Mouse (Mus musculus) olfactory bulb, adult 2 months (tissue): ENCODE results near the gene Gabbr2. TPM values are rescaled to one million over a fixed set of nuclear protein-coding genes. Genes with fewer than 3 reads are reported as not detected.

Source experiments
- H3K27ac ChIP-seq: fragments of 200-500 bp; 2 replicates; pipeline ENCODE4 v1.5.1; 2012; ENCODE audit warnings: low read depth, low read length; ENCODE audit not compliant: insufficient read depth
- H3K4me1 ChIP-seq: fragments of 200-500 bp; 2 replicates; pipeline ENCODE4 v1.6.1; 2012; ENCODE audit warnings: low read length; ENCODE audit not compliant: control insufficient read depth, insufficient read depth
- H3K4me3 ChIP-seq: fragments of 200-500 bp; 2 replicates; pipeline ENCODE4 v1.5.1; 2012; ENCODE audit warnings: mild to moderate bottlenecking, low read depth, low read length, moderate library complexity; ENCODE audit not compliant: insufficient read depth
- CTCF ChIP-seq: fragments of 200-500 bp; IDR thresholded peaks from 2 replicates; pipeline ENCODE4 v1.5.1; 2012; ENCODE audit warnings: low read depth, mild to moderate bottlenecking, low read length, moderate library complexity; ENCODE audit not compliant: insufficient read depth
- POLR2A ChIP-seq: fragments of 200-500 bp; IDR thresholded peaks from 2 replicates; pipeline ENCODE4 v1.6.1; 2012; ENCODE audit warnings: mild to moderate bottlenecking, low read depth, low read length, moderate library complexity; ENCODE audit not compliant: insufficient read depth
- WGBS: fragments of 180-500 bp; shearing (Covaris S2); methylation state at CpG from one replicate; pipeline ENCODE4 v1.1.7; 2018; 5-methylcytosine and 5-hydroxymethylcytosine counted together
- polyA plus RNA-seq: library from polyadenylated mRNA; stranded (reverse); fragments of >200 nt; gene quantifications from 2 replicates; pipeline ENCODE4 v1.2.4, GENCODE M21; 2012; ENCODE audit warnings: low replicate concordance; ENCODE audit not compliant: missing spikeins, insufficient read depth, insufficient read length

Gabbr2 gene
- polyA plus RNA-seq, 1 experiment = not detected

GRCm38 (mm10) chr4:46811165-46811564, 180.5 kb downstream of the Gabbr2 start:
- TF ChIP-seq CTCF (no peak), POLR2A (no peak)
- no peak overlapping the region for H3K4me3 ChIP-seq
- 70% methylated on average over 5 of the region's 5 CpGs for WGBS
- no peak overlapping the region for H3K27ac ChIP-seq
- H3K4me1 ChIP-seq = peaks cover 26% of the 10 kb centered on the region

- Histone ChIP-seq H3K4me3 (no peak overlapping the region), H3K27ac (no peak overlapping the region), H3K4me1 (peaks cover 18% of the 10 kb centered on the region)
- WGBS = 67% methylated on average over 1 of the region's 1 CpGs
- TF ChIP-seq POLR2A = no peak
- TF ChIP-seq CTCF = no peak
These were observed 184.8 kb downstream of the Gabbr2 start for GRCm38 (mm10) chr4:46806876-46807275.

- peaks cover 18% of the 10 kb centered on the region for H3K4me1 ChIP-seq
- no peak for TF ChIP-seq POLR2A
- no peak for TF ChIP-seq CTCF
- no peak overlapping the region for H3K4me3 ChIP-seq
- WGBS = 18% methylated on average over 3 of the region's 3 CpGs
- H3K27ac ChIP-seq = no peak overlapping the region
These were observed 185.8 kb downstream of the Gabbr2 start for GRCm38 (mm10) chr4:46805910-46806309.

GRCm38 (mm10) chr4:46802386-46802785, 189.3 kb downstream of the Gabbr2 start:
- 89% methylated on average over 7 of the region's 7 CpGs for WGBS
- no peak overlapping the region for H3K4me3 ChIP-seq
- no peak overlapping the region for H3K27ac ChIP-seq
- H3K4me1 ChIP-seq = peaks cover 13% of the 10 kb centered on the region
- no peak for TF ChIP-seq POLR2A
- no peak for TF ChIP-seq CTCF

- 60% methylated on average over 4 of the region's 4 CpGs for WGBS
- TF ChIP-seq CTCF (no peak), POLR2A (no peak)
- no peak overlapping the region for H3K27ac ChIP-seq
- H3K4me1 ChIP-seq = peaks cover 2% of the 10 kb centered on the region; the same call in 1 of the 2 replicates
- no peak overlapping the region for H3K4me3 ChIP-seq
These were observed 191.8 kb downstream of the Gabbr2 start for GRCm38 (mm10) chr4:46799904-46800303.

- no peak overlapping the region for H3K27ac ChIP-seq
- H3K4me3 ChIP-seq = no peak overlapping the region
- H3K4me1 ChIP-seq = peaks cover 3% of the 10 kb centered on the region
- 61% methylated on average over 7 of the region's 7 CpGs for WGBS
- no peak for TF ChIP-seq POLR2A
- TF ChIP-seq CTCF = no peak
These were observed 196.0 kb downstream of the Gabbr2 start for GRCm38 (mm10) chr4:46795707-46796106.

- WGBS = 53% methylated on average over 7 of the region's 7 CpGs
- Histone ChIP-seq H3K27ac (no peak overlapping the region), H3K4me1 (peaks cover 3% of the 10 kb centered on the region), H3K4me3 (no peak overlapping the region)
- TF ChIP-seq POLR2A (no peak), CTCF (no peak)
These were observed 197.1 kb downstream of the Gabbr2 start for GRCm38 (mm10) chr4:46794583-46794982.

- TF ChIP-seq POLR2A (no peak), CTCF (no peak)
- Histone ChIP-seq H3K27ac (no peak overlapping the region), H3K4me1 (peaks cover 3% of the 10 kb centered on the region), H3K4me3 (no peak overlapping the region)
- 74% methylated on average over 9 of the region's 9 CpGs for WGBS
These were observed 199.2 kb downstream of the Gabbr2 start for GRCm38 (mm10) chr4:46792280-46793026.

- TF ChIP-seq POLR2A (no peak), CTCF (no peak)
- Histone ChIP-seq H3K4me3 (no peak overlapping the region), H3K4me1 (peaks cover 3% of the 10 kb centered on the region), H3K27ac (no peak overlapping the region)
- 86% methylated on average over 14 of the region's 14 CpGs for WGBS
These were observed 200.3 kb downstream of the Gabbr2 start for GRCm38 (mm10) chr4:46791268-46791951.
